Mouse (Mus musculus) urinary bladder, postnatal 25 days (tissue): Measurements from ENCODE around the gene 1600014C10Rik.
A peak's percentile ranks its signal among the peaks of the same experiment; 100 is the strongest.

Experiments
- DNase-seq: peaks from one replicate; pipeline ENCODE4 v3.0.0; 2022; ENCODE audit warnings: low spot score

The 1600014C10Rik gene

DNA sequence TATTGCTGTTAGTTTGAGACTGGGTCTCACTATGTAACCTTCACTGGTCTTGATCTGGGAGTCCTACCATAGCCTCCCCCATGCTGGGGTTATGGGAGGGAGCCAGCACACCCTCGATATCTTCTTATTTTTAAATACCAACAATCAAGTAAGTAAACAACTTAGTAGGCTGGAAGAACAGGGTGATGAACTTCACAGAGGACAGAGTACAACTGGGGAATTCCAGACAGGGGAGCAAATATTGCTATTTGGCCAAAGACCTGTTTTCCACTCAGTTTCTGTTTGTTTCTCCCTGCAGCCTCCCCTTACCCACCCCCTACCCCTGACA is 1.4 kb downstream of the 1600014C10Rik start:
- no peak for DNase-seq

DNA sequence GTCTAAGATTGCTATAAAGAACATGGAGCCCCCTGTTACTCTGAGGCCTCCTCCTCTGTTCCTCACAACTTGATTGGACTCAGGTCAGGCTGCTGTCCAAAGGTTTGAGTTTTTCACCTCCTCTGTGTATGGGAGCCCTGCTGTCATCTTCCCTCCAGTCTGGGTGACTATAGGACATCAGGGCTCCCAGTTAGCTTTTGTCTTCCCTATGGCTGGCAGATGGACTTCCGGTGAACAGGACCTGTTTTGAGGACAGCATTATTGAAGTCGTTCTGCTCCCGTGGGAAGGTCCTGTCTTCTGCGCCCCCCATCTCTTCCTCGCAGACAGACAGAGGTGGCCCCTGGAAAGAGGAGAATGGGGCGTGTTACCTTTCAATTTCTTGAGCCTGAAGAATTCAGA is 1.8 kb downstream of the 1600014C10Rik start:
- DNase-seq: no peak

DNA sequence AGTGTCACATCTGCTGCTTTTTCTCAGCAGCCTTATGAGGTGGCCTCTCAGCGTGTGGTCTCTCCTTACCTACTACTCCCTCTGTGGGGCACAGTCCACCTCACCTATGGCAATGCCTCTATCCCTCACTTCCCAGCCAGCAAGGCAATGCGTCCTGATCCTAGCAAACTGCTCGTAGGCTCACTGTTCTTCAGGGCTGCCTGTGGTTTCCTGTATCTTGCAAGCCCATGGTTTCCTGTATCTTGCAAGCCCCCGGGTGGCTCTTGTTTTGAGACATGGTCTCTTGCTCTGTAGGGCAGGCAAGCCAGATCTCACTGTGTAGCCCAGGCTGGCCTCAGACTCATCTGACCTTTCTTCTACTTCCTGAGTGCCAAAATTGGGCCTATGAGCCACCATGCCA is 3.8 kb downstream of the 1600014C10Rik start:
- DNase-seq: no peak

DNA sequence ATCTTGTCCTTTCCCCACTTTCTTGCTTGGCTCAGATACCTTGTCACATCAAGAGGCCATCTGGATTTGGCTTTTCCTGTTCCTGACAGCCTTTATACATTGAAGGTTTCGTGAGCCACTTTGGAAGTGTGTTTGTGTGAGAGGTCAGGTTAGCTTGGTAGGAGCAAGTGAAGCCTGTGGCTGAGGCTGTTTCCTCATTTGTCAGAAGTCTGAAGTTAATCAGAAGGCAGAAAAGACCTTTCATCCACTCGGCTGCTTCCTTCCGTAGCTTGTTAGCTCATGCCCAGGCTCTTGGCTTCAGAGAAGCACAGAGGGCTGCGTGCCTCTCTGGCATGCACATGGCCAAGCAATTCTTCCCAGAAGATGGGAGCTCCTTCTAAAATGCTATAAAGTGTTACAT is 4.8 kb downstream of the 1600014C10Rik start:
- no peak for DNase-seq

DNA sequence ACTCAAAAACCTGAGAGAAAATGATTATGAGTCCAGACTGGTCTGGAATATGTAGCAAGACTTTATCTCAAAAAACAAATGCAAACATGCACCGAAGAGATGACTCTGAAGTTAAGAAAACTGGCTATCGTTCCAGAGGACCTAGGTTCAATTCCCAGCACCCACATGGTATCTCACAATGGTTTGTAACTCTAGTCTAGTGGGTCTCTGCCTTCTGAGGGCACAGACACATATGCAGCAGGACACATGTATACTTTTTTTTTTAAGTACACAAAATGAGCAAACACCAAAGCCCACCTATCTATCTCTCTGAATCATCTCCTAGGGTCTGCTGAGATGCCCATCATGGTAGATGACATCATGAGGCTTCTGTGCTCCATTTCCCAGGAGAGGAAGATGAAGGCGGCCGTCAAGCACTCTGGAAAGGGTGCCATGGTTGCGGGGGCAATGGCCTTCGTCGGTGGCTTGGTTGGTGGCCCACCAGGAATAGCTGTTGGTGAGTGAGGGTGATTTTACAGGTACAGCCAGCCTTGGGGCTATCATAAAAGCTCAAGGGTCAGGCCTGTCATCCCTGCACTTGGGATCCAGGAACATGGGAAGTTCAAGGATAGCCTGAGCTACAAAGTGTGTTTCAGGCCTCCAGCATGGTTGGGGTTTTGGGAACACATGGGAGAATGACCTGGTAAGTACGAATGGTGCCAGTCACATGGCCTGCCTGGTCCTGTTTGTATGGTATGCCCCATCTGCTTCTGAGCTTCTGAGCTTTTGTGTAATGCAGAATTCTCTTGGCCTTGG is 5.5 kb downstream of the 1600014C10Rik start:
- no peak for DNase-seq

DNA sequence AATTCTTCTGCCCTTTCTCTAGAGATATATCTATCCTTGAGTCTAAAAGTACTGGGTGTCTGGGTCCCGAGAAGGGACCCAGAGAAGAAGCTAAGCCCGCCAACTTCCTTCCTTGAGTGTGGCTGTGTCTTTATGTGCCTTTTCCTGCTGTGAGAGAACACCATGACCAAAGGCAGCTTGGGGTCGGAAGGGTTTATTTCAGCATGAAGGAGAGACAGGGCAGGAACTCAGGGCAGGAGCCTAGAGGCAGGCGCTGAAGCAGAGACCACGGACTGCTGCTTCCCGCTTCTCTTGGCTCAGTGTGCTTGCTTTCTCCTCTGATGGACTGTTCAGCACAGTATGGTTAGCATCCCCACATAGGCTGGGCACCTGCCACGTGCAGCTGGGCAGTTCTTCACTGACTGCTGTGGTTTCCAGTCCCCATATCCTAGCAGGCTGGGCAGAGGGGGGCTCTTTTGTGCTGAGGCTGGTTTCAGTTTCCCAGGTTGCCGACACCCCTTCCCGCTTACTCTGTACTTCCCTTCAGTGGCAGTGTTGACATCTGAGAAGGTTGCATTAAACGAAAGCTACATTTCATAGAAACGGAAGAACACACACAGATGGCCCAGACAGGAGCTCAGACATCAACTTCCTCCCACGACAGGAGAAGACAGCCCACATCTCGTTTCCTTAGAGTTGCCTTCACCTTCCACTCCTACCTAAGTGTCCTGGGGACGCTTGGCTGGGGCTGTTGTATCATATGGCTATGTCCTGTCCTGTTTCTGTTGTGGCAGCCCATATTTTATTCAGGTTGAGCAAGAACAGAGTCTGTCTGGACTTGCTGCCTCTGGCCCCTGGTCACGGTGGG is 6.3 kb downstream of the 1600014C10Rik start:
- no peak for DNase-seq

DNA sequence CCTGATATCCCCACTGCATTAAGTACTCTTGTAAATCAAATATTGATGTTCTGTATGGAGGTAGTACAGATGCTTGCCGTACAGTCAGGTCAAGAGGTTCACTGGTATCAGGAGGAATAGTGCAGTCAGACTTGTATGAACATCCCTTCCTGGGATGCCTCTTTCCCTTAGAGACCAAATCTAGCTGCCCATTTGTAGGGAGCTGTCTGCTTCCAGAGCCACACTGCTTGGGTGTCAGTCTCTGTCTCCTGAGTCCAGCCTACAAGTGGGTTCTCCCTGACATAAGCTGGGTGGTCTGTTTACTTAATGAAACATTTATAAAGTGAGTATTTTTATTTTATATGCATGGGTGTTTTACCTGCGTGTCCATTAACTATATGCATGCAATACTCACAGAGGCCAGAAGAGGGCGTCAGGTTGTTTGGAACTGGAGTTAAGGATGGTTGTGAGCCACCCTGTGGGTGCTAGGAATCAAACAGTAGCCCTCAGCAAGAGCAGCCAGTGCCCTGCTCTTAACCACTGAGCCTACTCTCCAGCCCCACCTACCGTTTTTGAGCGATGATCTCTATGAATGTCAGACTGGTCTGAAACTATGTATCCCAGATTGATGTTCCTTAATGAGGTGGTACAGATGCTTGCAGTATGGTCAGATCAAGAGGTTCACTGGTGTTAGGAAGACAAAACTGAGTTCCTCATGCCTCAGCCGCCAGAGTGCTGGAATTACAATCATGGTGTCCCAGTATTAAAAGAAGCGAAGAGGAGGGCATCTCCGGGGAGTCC is 7.2 kb downstream of the 1600014C10Rik start:
- no peak for DNase-seq

DNA sequence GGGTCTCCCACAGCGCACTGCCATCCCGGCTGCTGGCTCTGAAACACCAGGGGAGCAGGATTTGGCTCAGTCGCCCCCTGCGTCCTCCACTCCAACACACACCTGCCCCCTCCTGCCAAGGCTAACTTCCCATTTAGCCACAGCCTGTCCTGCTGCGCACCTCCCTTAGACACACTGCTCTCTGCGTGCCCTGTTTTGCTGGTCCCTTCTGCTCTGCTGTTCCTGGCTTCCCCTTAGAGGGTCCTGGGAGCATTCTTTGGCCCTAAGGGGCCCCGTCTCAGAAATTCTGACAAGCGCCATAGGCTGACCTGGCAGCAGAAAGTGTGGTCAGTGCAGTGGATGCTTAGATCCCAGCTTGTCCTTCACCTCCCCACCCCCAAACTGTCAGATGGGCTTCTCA is 8.1 kb downstream of the 1600014C10Rik start:
- no peak for DNase-seq

DNA sequence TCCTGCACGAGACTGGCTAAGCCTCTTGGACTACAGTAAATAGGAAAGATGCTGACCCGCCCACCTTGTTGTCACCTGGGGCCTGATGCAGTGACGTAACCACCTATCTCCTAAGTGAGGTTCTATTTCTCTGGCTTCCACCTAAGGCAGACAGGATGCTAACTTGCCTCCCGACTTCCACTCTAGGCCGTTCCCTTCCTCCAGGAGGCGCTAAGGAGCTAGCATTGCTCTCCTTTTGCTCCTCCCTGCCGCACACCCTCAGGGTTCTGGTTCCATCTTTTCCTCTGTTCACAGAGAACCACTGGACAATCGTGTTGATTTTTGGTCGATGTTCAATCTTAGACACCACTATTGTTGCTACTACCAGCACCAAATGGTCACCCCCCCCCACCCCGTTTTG is 8.6 kb downstream of the 1600014C10Rik start:
- no peak for DNase-seq

DNA sequence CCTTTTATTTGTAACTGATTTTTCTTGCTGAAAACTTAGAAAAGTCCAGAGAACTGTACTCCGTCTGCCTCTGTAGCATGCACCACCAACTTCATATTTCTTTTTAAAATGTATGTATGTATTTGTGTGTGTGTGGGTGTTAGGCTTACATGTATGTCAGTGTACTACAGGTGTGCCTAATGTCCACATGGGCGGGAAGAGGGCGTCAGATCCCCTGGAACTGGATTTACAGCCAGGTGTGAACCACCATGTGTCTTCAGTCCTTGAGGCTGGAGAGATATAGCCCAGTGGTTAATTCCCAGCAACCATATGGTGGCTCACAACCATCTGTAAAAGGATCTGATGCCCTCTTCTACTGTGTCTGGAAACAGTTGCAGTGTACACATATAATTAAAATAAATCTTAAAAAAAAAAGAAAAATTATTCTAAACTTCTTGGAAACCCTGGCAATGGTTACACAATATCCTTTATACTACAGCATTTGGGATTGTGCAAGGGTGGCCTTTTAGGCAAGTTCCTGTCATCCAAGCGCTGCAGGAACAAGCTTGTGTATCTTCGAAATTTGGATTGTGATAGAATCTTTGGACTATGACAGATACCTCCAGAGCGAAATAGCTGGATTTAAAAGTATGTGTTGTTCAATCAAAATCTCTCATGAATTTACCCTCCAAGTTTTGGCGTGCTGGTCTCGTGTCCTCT is 17.0 kb downstream of the 1600014C10Rik start:
- DNase-seq: no peak

DNA sequence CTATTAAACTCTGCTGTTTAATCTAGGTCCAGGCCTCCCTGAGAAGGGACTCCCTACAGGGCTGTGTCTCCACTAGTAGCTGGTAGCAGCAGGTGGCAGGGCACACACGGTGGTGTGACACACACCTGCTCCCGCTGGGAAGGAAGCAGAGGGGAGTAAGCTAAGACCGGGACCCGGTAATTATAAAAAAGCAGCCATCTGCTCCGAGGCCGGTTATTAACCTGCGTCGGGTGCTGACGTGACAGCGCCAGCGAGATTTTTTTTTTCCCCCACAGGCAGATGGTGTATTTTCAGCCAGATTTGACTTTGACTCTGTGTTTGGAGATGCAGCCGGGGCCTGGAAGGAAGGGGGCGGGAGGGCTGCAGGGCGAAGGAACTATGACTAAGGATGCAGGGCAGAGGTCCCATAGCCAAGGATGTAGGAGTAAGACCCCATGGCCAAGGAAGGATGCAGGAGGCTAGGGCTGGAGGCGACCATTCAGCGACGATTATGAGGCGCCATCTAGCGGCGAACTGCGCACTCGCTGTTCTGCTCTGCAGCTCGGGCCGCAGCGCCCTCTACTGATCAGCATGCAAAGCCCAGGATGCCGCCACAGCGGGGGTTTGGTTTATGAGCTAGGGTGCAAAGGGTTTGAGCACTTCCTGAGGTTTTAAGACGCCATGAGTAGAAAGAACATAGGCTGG is 17.7 kb downstream of the 1600014C10Rik start:
- peak; percentile 92 for DNase-seq

DNA sequence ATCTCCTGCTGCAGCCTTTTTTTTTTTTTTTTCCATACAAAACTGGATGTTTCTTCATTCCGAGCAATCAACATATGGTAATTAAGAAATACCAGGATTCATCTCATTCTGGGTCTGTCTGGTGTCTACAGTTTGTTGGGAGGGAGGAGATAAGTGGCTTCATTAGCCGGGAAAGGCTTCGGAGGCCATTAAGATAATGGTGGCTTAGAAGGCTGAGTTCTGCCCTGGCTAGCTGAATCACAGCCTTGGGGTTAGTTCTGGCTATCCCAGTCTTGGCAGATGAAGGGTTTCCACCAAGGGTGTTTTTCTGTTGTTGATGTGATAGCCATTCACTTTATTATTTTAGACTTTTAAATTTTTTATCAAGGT is 18.3 kb downstream of the 1600014C10Rik start:
- DNase-seq: no peak

DNA sequence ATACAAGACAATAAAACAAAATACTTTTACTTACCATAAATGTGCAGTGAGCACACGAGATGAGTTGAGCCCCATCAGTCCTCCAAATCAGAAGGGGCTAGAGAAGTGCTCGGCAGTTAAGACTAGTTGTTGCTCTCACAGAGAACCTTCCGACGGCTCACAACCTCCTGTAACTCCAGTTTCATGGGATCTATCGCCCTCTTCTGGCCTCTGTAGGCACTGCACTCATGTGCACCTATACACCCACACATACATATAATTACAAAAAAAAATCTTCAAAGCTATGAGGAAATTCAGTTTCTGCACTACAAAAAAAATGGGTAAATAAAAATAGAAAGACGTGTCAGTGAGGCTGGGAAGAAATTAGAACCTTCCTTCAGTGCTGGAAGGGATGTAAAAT is 21.3 kb downstream of the 1600014C10Rik start:
- DNase-seq: no peak

DNA sequence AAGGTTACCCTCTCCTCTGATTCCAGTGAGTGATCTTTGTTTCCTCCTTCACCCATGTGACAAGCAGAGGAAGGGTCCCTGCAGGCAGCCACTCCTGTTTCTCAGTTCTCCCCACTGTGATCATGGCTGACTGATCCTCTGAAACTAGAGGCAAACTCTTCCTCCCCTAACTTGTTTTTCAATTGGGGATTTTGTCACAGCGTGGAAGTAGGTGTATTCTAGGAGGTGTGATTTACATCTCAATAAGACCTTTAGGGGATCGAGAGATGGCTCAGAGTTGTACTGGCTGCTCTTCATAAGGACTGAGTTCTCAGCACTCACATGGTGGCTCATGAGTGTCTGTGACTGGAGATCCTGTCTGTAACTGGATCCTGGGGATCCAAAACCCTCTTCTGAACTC is 22.8 kb downstream of the 1600014C10Rik start:
- DNase-seq: no peak

DNA sequence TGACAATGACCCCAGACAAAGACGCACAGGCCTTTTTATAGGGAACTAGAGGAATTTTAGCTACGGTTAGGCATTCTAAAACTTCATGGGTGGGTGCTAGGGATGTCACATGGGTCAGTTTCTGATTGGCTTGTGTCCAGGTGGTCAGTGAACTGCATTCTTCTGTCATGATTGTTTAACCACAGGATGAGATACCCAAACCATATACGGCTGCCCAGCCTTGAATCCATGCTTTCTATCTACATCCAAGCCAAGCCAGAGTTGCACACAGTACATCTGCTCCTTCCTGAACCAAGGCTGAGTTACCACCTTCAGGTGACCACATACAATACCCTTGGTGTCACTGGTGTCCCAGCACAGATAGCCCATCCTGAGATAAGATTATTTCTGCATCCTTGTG is 23.5 kb downstream of the 1600014C10Rik start:
- DNase-seq: no peak

DNA sequence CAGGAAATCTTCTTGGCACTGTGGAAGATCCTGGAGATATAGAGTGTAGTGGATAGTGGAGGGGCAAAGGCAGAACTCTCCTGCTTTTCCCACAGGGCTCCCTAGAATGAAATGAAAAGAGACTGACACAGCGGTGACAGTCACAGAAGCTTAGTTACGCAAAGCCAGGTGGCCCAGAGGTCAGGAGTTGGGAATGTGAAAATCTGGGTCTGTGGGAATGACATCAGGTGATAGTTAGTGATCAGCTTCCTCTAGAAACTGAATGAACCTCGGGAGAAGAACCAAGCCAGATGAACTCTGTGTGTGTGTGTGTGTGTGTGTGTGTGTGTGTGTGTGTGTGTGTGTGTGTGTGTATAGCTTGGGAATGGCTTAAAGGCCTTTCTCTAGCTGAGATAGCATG is 26.0 kb downstream of the 1600014C10Rik start:
- no peak for DNase-seq

DNA sequence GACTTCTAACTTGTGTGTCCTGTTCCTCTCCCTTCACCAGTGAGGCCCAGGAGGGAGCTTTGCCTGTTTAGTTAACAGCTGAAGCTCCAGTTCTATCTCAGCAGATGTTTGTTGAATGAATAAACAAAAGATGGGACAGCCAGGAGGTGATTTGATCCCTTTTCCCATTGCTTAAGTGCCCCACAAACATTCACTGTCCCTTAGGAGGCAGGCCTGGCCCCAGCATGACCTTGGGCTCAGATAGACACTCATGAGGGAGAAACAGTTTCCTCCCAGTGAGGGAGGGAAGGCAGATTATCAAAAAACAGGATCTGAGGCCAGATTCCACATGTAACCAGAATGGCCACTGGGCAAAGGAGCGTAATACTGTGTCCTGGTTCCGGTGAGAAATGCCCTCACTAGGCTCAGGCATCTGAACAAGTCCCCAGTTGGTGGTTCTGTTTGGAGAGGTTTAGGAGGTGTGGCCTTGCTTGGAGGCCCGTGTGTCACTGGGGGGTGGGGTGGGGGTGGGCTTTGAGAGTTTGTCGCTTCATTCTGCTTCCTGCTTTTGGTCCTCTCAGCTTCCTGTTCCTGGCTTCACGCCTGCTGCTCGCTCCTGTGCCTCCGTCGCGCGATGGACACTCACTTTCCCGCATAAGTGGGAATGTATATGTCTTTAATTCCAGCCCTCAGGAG is 26.6 kb downstream of the 1600014C10Rik start:
- no peak for DNase-seq

DNA sequence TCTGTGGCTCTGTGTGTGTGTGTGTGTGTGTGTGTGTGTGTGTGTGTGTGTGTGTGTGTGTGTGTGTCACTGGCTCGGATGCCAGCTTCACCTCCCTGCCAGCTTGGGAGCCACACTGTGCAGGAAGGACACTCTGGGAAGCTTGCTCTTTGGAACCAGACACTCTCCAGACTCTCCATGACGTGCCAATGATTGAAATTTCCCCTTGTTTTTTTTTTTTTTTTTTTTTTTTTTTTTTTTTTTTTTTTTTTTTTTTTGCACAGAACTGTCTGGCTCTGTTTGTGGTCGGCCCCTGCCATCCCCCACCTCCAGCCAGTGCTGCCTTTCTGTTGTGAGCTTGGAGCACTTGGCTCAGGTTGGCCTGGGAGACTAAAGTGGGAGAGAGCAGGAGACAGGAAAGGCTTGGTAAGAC is 29.6 kb downstream of the 1600014C10Rik start:
- DNase-seq: no peak

DNA sequence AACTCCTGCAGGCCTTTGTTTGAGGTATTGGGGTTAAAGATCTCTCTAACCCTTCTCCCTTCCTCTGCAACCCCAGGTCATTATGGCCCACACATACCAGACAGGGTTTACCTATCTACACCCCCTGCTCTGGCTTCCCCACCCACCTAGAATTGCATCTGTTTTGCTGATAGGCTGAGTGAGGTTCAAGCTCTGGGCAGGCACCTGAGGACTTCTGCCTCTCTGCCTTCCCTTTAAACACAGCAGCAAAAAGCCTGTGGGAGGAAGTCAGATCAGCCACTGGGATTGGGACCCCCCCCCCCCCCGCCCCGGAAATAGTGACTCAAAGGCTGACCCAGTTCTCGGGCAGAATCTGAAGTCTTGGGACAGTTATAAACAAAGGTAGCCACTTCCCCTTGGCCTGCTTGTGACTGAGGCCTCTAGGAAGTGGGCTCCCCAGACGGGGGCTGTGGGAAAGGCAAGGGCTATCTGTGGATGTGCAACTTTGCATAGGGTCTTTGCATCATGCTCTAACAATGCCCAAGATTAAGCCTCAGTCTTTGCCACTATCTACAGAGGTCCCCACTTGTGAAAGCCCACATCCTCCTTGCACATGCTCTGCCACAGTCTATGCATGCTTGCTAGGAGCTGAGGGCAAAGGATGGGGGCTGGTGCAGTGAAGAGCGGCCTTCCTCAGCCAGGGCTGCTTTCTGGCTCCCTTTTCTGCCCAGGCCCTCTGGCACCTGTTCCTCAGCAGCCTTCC is 31.6 kb downstream of the 1600014C10Rik start:
- no peak for DNase-seq

DNA sequence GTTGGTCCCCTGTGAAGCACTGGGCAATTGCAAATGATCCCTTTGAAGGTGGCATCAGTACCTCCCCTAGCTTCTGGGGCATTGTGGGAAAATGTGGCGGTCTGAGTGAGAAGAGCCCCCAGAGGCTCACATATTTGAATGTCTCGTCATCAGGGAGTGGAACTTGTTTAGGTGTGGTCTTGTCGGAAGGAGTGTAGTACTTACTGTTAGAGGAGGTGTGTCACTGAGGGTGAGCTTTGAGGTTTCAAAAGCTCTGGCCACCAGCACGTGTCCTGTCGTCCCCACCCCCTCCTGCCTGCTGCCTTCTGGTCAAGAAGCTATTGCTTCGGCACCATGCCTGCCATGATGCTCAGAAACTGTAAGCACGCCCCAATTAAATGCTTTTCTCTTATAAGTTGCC is 32.3 kb downstream of the 1600014C10Rik start:
- DNase-seq: no peak
